Mouse (Mus musculus): Measurements from ENCODE around the gene Pnkd. TPM values are rescaled to one million over a fixed set of nuclear protein-coding genes. Genes with fewer than 3 reads are reported as not detected.

Gene Pnkd
- polyA plus RNA-seq, 1 experiment from 2014 or later = 46.7 TPM

DNA sequence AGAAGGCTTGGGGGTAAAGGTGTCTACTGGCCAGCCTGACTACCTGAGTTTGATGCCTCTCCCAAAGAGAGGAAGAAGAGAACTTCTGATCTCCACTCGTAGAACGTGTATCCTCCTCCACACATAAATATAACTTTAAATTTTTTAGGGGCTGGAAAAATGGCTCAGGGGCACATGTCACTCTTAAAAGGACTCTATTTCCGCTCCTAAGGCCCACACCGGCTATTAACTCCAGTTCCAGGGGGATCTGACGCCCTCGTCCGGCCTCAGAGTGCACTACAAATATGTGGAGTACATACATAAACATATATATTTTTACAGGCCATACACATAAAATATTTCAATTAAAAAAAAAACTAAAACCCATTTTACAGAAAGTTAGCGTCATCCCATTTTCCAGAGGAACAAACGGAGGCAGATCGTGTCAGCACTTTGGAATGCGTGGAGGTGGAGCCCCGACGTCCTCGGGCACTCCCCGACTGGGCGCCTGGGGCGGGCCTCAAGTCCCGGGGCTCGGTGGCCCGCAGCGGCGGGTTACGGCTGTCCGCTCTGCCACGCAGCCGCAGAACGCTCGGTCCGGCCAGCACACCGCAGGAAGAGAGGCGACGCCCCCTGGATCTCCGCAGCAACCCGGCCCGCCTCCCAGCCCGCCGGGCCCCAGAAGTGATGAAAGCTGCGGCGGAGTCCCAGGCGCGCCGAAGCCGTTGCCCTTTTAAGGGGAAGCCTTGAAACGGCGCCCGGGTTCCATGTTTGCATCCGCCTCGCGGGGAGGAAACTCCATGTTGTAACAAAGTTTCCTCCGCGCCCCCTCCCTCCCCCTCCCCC lies 106.4 kb downstream of the Pnkd start, which contains the start of gene Ctdsp1:
Ctdsp1 (plus strand) TSS at position 586 of the 825 bp plus-strand sequence.
- H3K27ac ChIP-seq (ENCODE audit: low read depth) = peak within 1 kb of the TSS; percentile 100
- peak within 1 kb of the TSS; percentile 97 for H3K4me3 ChIP-seq (ENCODE audit: low read depth, low read length)
- H3K4me1 ChIP-seq (ENCODE audit: insufficient read depth) = peaks cover 49% of the 10 kb centered on the region
- 3% methylated on average over 48 of the region's 51 CpGs for WGBS (ENCODE audit: insufficient replicate concordance)
- ATAC-seq (peak; percentile 78), DNase-seq (peak; percentile 96)
- H3K36me3 ChIP-seq (replicated peaks; ENCODE audit: insufficient read depth, low read length) = peaks cover 21% of the 10 kb centered on the region
- H3K9me3 ChIP-seq (ENCODE audit: low read length) = no peaks in the 10 kb centered on the region
- H3K4me2 ChIP-seq (ENCODE audit: low read depth, low read length) = peak within 1 kb of the TSS; percentile 93
- H3K27me3 ChIP-seq (ENCODE audit: insufficient read depth, low read length) = no peaks in the 10 kb centered on the region
- TF ChIP-seq EP300 (IDR thresholded peaks at IDR 0.05; ENCODE audit: low read depth) = peak; percentile 6; the same call in 1 of the 2 replicates
- peak; percentile 32 for TF ChIP-seq CTCF (IDR thresholded peaks at IDR 0.05; ENCODE audit: low read depth)
- peak within 1 kb of the TSS; percentile 100 for H3K9ac ChIP-seq (replicated peaks)

DNA sequence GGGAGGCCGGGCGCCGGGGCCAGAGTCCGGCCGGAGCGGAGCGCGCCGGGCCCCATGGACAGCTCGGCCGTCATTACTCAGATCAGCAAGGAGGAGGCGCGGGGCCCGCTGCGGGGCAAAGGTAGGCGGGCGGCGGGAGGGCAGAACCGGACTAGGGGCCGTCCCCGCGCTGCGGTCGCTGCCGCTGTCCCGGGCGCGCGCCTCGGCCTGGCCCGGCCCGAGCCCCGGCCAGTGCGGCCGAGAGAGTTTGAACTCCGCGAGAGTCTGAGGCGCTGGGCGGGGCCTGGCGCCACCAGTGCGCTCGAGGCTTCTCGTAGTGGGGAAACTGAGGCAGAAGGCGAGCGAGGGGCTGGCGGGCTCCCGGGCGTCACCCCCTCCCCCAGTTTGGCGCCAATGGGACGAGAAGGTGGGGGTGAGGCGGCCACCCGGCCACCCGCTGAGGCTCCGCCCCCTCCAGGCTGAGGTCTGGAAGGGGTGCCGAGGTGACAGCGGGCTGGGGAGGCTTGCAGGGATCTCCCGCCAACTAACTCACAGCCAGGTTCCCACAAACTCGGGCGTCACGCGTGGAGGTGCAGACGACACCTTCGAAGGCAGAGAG lies 107.2 kb downstream of the Pnkd start:
- WGBS (ENCODE audit: insufficient replicate concordance) = under 1% methylated on average over 48 of the region's 63 CpGs
- peak overlapping the region; percentile 100 for H3K9ac ChIP-seq (replicated peaks)
- peak overlapping the region; percentile 100 for H3K27ac ChIP-seq (ENCODE audit: low read depth)
- peaks cover 48% of the 10 kb centered on the region for H3K4me1 ChIP-seq (ENCODE audit: insufficient read depth)
- no peaks in the 10 kb centered on the region for H3K27me3 ChIP-seq (ENCODE audit: insufficient read depth, low read length)
- peak overlapping the region; percentile 93 for H3K4me2 ChIP-seq (ENCODE audit: low read depth, low read length)
- ATAC-seq = peak; percentile 58
- H3K4me3 ChIP-seq (ENCODE audit: low read depth, low read length) = peak overlapping the region; percentile 97
- H3K9me3 ChIP-seq (ENCODE audit: low read length) = no peaks in the 10 kb centered on the region
- DNase-seq = peak; percentile 87
- TF ChIP-seq CTCF (IDR thresholded peaks at IDR 0.05; ENCODE audit: low read depth) = 0 out of 2 replicates have a peak, but pooled peaks have one; percentile 14
- TF ChIP-seq EP300 (IDR thresholded peaks at IDR 0.05; ENCODE audit: low read depth) = no peak
- peaks cover 21% of the 10 kb centered on the region for H3K36me3 ChIP-seq (replicated peaks; ENCODE audit: insufficient read depth, low read length)

DNA sequence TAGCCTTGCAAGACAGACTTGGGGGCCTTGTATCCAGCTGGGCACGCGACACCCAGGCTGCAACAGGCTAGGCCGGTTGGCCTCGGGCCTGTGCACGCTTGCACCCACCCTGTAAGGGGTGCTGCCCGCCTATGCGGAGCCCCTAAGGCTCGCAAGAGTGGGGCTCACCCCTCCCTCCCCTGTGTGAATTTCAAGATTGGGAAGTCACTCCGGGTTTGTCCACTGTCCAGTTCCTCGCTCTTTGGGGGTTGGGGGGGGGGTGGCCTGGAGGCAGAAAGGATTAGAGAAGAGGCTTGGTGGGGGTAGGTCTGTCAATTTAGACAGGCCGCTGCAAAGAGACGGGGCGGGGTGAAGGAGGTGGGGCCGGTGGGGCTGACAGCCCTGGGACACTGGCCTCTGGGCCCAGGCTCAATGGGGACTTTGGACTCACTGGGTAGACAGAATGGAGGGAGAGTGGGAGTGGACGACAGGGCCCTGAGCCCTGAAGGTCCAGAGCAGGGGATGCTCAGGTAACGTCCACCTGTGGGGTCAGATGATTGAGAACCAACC lies 107.8 kb downstream of the Pnkd start:
- Histone ChIP-seq H3K27me3 (ENCODE audit: insufficient read depth, low read length) (no peaks in the 10 kb centered on the region), H3K4me3 (ENCODE audit: low read depth, low read length) (peak overlapping the region; percentile 97), H3K4me2 (ENCODE audit: low read depth, low read length) (peak overlapping the region; percentile 93), H3K4me1 (ENCODE audit: insufficient read depth) (peaks cover 46% of the 10 kb centered on the region), H3K9ac (replicated peaks) (peak overlapping the region; percentile 100), H3K9me3 (ENCODE audit: low read length) (no peaks in the 10 kb centered on the region), H3K36me3 (replicated peaks; ENCODE audit: insufficient read depth, low read length) (peaks cover 21% of the 10 kb centered on the region), H3K27ac (ENCODE audit: low read depth) (peak overlapping the region; percentile 100)
- peak; percentile 9 for ATAC-seq
- TF ChIP-seq EP300 (IDR thresholded peaks at IDR 0.05; ENCODE audit: low read depth) = no peak; the same call in 1 of the 2 replicates
- no peak for TF ChIP-seq CTCF (IDR thresholded peaks at IDR 0.05; ENCODE audit: low read depth)
- peak; percentile 79 for DNase-seq
- 4% methylated on average over 16 of the region's 16 CpGs for WGBS (ENCODE audit: insufficient replicate concordance)

DNA sequence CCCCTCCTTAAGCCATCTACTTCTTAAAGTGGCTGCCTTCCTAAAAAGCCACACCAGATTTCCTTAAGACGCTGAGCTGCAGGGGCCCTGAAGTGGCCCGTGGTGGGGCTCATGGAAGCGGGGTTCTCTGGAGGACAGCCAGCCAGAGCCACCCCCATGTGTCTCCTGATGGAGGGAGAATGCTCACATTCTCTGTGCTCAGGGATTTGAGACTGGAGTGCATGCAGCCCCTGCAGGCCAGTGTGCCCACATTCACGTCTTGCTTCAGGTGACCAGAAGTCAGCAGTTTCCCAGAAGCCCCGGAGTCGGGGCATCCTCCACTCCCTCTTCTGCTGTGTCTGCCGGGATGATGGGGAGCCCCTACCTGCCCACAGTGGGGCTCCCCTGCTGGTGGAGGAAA lies 108.3 kb downstream of the Pnkd start:
- ATAC-seq (no peak), DNase-seq (no peak)
- H3K9ac ChIP-seq (replicated peaks) = peak overlapping the region; percentile 100
- peaks cover 49% of the 10 kb centered on the region for H3K4me1 ChIP-seq (ENCODE audit: insufficient read depth)
- peak overlapping the region; percentile 97 for H3K4me3 ChIP-seq (ENCODE audit: low read depth, low read length)
- TF ChIP-seq CTCF (IDR thresholded peaks at IDR 0.05; ENCODE audit: low read depth) = no peak
- TF ChIP-seq EP300 (IDR thresholded peaks at IDR 0.05; ENCODE audit: low read depth) = no peak
- peak overlapping the region; percentile 100 for H3K27ac ChIP-seq (ENCODE audit: low read depth)
- H3K9me3 ChIP-seq (ENCODE audit: low read length) = no peaks in the 10 kb centered on the region
- 37% methylated on average over 7 of the region's 7 CpGs for WGBS (ENCODE audit: insufficient replicate concordance)
- no peaks in the 10 kb centered on the region for H3K27me3 ChIP-seq (ENCODE audit: insufficient read depth, low read length)
- H3K36me3 ChIP-seq (replicated peaks; ENCODE audit: insufficient read depth, low read length) = peaks cover 21% of the 10 kb centered on the region
- peak overlapping the region; percentile 93 for H3K4me2 ChIP-seq (ENCODE audit: low read depth, low read length)

GRCm38 (mm10) chr1:74393697-74394096 lies 109.0 kb downstream of the Pnkd start:
- Histone ChIP-seq H3K27me3 (ENCODE audit: insufficient read depth, low read length) (no peaks in the 10 kb centered on the region), H3K9me3 (ENCODE audit: low read length) (no peaks in the 10 kb centered on the region), H3K36me3 (replicated peaks; ENCODE audit: insufficient read depth, low read length) (peaks cover 21% of the 10 kb centered on the region), H3K4me2 (ENCODE audit: low read depth, low read length) (peak overlapping the region; percentile 93), H3K9ac (replicated peaks) (no peak overlapping the region), H3K4me3 (ENCODE audit: low read depth, low read length) (no peak overlapping the region), H3K27ac (ENCODE audit: low read depth) (0 out of 2 replicates have a peak overlapping the region, but pooled peaks have one; percentile 4), H3K4me1 (ENCODE audit: insufficient read depth) (peaks cover 52% of the 10 kb centered on the region)
- no peak for DNase-seq
- no peak for ATAC-seq
- 86% methylated on average over 9 of the region's 9 CpGs for WGBS (ENCODE audit: insufficient replicate concordance)
- TF ChIP-seq CTCF (IDR thresholded peaks at IDR 0.05; ENCODE audit: low read depth) (no peak), EP300 (IDR thresholded peaks at IDR 0.05; ENCODE audit: low read depth) (no peak)

DNA sequence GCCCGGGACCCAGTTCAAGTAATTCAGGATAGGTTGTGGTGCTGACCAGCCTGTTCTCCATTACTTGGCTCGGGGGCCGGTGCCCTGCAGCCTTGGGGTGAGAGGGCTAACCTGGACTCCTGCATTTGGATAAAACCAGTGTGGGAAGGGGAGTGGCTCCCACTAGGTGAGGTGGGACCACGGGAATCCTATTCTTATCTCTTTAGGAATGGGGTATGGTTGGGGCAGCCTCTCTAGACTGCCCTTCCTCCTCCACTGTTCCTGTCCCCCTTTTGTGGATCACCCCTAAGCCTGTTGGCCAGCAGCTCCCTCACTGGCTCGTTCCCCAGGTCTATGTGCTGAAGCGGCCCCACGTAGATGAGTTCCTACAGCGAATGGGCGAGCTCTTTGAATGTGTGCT lies 109.6 kb downstream of the Pnkd start:
- no peak for ATAC-seq
- Histone ChIP-seq H3K27ac (ENCODE audit: low read depth) (peak overlapping the region; percentile 55; the same call in 1 of the 2 replicates), H3K4me2 (ENCODE audit: low read depth, low read length) (no peak overlapping the region), H3K9me3 (ENCODE audit: low read length) (no peaks in the 10 kb centered on the region), H3K4me1 (ENCODE audit: insufficient read depth) (peaks cover 52% of the 10 kb centered on the region), H3K36me3 (replicated peaks; ENCODE audit: insufficient read depth, low read length) (peaks cover 21% of the 10 kb centered on the region), H3K27me3 (ENCODE audit: insufficient read depth, low read length) (no peaks in the 10 kb centered on the region), H3K4me3 (ENCODE audit: low read depth, low read length) (no peak overlapping the region), H3K9ac (replicated peaks) (no peak overlapping the region)
- WGBS (ENCODE audit: insufficient replicate concordance) = 84% methylated on average over 9 of the region's 9 CpGs
- no peak for TF ChIP-seq EP300 (IDR thresholded peaks at IDR 0.05; ENCODE audit: low read depth)
- no peak for TF ChIP-seq CTCF (IDR thresholded peaks at IDR 0.05; ENCODE audit: low read depth)
- DNase-seq = no peak
